In the genomic region with DNA sequence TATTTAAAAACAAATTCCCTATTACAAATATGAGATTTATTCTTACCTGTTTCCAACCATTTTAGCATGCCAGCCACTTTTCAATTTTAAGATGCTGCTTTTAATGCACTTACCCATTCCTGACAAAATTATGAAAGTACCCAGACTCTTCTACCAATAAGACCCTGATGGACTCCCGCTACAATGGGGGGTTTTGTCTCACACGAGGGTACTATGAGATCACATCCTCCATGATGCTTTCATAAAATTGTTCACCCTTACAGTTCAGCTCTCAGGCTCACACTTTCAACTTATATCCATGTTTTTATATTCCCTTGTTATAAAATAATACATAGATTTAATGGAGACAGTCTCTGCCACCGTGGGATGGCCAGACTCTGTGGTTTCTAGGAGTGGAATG, we compare ENCODE assay signal across 26 mouse cellular contexts.
"Had no signal": no experiment of that assay in that cellular context is flagged by ENCODE, and none has a peak within 500 bp of the region (broad histone marks: within the 10 kb centered on the region; RNA-seq: fewer than 3 reads in every experiment).

No protein-coding gene starts in this region.

- H3K9ac ChIP-seq: heart, embryonic 12.5 days; hindbrain, embryonic 12.5 days; hindbrain, embryonic 14.5 days; intestine, embryonic 15.5 days; limb, embryonic 12.5 days; liver, embryonic 12.5 days; liver, embryonic 14.5 days had no signal

- H3K27me3 ChIP-seq: heart, embryonic 12.5 days; hindbrain, embryonic 12.5 days; intestine, embryonic 15.5 days; limb, embryonic 12.5 days; liver, embryonic 12.5 days had no signal

- DNase-seq: gastrocnemius, adult 2 months; gastrocnemius, postnatal 10 days; gastrocnemius, postnatal 25 days; heart, adult 18-20 months; heart, postnatal 10 days; heart, postnatal 4 days; kidney, adult 18-20 months; kidney, adult 8-10 months; kidney, postnatal 10 days; kidney, postnatal 25 days; kidney, postnatal 4 days had no signal

- H3K9me3 ChIP-seq: heart, embryonic 10.5 days; heart, embryonic 12.5 days; hindbrain, embryonic 10.5 days; hindbrain, embryonic 12.5 days; intestine, embryonic 15.5 days; limb, embryonic 10.5 days; limb, embryonic 12.5 days; liver, embryonic 12.5 days had no signal

- H3K4me1 ChIP-seq: heart, embryonic 10.5 days; heart, embryonic 12.5 days; hindbrain, embryonic 10.5 days; hindbrain, embryonic 12.5 days; intestine, embryonic 15.5 days; liver, embryonic 12.5 days had no signal

- H3K27ac ChIP-seq: gastrocnemius, adult 2 months; heart, embryonic 10.5 days; hindbrain, embryonic 10.5 days; hindbrain, embryonic 12.5 days; hindbrain, embryonic 14.5 days; intestine, embryonic 15.5 days; layer of hippocampus, adult 2 months; left cerebral cortex, adult 2 months; limb, embryonic 10.5 days; limb, embryonic 12.5 days; liver, embryonic 12.5 days; liver, embryonic 14.5 days had no signal

- H3K4me3 ChIP-seq: gastrocnemius, adult 2 months; heart, embryonic 10.5 days; heart, embryonic 12.5 days; hindbrain, embryonic 10.5 days; hindbrain, embryonic 12.5 days; intestine, embryonic 15.5 days; layer of hippocampus, adult 2 months; left cerebral cortex, adult 2 months; limb, embryonic 10.5 days; limb, embryonic 12.5 days; liver, embryonic 12.5 days had no signal

- H3K4me2 ChIP-seq: heart, embryonic 12.5 days; hindbrain, embryonic 12.5 days; hindbrain, embryonic 14.5 days; intestine, embryonic 15.5 days; limb, embryonic 12.5 days; liver, embryonic 12.5 days had no signal

- H3K36me3 ChIP-seq: heart, embryonic 10.5 days; heart, embryonic 12.5 days; hindbrain, embryonic 10.5 days; hindbrain, embryonic 12.5 days; intestine, embryonic 15.5 days; limb, embryonic 10.5 days; limb, embryonic 12.5 days; liver, embryonic 12.5 days had no signal

- ATAC-seq: hindbrain, embryonic 16.5 days; inflammation-experienced regulatory T-cells, adult 6 months; intestine, embryonic 15.5 days; intestine, postnatal 0 days; liver, embryonic 12.5 days had no signal
